Mouse (Mus musculus) gastrocnemius, adult 8-10 months (tissue): ENCODE data around the gene Rai14. TPM values are rescaled to one million over a fixed set of nuclear protein-coding genes. Genes with fewer than 3 reads are reported as not detected.

ENCODE experiments used
- DNase-seq, 2 experiments: peaks; one replicate each; pipeline ENCODE4 v3.0.0; 2022; ENCODE audit warnings: low spot score in 2 of 2
- total RNA-seq, 4 experiments: library from RNA; stranded (reverse); gene quantifications; 2 replicates each; pipeline ENCODE4 v1.2.4; 2022

The Rai14 gene
- total RNA-seq, 4 experiments from 2014 or later = 3.8 to 6.1 (median 5.1) TPM

DNA sequence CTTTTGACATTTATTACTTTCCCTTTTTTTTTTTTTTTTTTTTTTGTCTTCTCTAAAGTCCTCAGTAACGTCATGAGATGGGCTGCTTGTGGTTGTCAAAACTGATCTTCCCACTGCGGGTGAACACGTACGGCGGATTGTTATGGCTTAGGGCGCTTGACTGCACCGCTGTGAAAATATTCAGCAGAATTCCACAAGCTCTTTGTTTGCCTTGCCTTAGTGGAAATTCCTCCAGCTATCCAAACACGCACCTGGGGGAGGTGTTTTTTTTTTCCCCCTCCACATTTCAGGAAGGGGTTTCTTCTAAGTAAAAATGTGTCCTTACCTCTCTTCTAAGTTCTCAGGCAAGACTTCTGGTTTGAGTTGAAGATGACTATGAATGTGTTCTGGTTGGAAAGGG is 6.2 kb upstream of the Rai14 start:
- DNase-seq = no peak

DNA sequence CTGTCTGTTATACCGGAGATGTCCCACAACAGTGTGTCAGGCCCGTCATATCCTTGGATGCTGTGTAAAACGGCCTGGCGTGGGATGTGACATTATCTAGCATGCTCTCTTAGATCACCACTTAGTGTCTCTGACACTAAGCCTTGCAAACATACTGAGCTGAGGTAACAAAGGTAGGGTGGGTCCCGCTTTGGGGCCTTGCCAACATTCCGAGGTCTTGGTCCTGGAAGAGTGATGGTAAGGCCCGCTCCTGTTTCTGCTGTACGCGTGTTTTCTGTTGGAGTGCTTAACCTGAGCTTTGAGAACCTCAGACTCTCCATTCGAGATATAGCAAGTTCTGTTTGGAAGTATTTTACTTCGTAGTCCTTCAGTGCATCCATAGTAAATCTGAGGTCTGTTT is 5.8 kb upstream of the Rai14 start:
- DNase-seq = no peak

DNA sequence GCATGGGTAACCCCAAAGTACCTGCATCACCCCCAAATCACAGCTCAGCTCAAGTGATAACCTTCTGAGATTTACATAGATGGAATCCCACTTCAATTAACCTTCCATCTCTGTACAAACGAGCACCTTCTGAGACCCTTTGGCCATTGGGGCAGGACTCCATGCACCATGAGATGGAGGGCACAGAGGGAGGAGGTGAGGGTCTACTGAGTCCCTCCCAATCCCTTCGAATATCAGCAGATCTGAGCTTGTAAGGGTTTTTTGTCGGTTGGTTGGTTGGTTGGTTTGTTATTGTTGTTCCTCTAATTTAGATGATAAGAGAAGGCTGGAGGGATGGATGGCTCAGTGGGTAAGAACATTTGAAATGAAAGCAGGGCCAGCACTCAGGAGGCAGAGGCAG is 5.1 kb upstream of the Rai14 start:
- no peak for DNase-seq

DNA sequence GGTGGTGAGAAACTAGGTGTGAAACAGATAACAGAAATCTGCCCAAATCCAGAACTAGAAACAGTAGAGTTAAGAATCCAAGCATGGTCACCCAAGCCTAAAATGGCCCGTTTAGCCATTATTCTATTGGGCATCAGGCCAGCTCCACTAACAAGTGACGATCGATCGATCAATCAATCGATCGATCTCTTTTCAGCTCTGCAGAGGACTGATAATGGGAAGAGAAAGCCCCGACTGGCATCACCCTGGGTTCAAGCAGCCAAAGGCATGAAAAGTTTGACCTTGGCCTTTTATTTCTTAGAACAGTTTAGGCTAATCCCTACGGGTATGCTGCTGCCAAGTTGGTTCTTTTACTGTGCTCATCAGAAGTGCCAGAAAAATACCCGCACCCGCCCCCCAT is 4.3 kb upstream of the Rai14 start:
- no peak for DNase-seq

DNA sequence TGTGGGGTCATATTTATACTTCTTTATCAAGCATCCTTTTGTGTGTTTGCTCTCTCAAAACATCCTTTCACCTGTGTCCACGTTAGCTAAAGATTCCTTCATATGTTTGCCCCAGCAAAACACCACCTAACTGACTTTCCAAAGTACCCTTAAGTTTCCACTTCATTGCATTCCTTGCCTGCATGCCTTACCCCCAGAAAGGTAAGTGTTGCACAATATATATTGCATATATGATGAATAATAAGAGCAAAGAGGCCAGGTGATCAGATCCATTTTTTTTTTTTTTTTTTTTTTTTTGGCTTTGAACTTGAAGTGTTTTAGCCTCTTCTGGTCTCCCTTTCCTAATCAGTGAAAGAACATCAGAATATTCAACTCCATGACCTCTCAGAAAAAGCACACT is 2.9 kb upstream of the Rai14 start:
- DNase-seq = no peak

DNA sequence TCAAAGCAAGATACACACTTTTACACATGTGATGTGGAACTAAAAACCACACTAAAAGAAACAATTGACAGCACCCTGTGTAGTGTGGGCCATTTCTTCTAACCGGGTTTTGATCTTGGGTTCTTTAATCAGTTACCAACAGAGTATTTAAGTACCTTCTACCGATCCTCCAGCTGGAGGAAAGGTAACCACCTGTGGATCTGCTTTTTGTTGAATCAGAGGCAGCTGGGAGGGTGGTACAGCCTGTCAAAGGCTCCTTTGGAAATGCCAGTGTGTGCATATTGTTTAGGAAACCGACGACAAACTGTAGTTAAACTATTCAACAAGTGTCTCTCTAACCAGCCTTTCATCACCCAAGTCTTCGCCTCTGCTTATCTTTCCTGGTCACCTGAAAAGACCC is 1.5 kb upstream of the Rai14 start:
- DNase-seq = no peak

DNA sequence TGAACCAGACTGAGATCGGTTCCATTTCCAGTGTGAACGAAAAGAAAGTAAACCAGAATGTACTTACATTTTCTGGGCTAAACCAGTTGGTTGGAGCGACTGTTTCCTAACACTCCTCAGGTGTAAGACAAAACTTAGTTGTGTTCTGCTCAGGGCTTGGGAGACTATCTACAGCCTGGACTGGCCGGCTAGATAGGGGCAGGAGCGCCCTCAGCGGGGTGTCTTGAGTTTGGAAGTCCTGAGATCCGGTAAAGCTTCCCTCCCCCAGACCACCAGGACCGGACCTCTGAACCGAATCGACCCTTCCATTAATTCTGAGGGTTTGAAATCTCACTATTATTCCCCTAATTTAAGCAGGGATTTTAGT is 698 bp upstream of the Rai14 start:
- no peak for DNase-seq

DNA sequence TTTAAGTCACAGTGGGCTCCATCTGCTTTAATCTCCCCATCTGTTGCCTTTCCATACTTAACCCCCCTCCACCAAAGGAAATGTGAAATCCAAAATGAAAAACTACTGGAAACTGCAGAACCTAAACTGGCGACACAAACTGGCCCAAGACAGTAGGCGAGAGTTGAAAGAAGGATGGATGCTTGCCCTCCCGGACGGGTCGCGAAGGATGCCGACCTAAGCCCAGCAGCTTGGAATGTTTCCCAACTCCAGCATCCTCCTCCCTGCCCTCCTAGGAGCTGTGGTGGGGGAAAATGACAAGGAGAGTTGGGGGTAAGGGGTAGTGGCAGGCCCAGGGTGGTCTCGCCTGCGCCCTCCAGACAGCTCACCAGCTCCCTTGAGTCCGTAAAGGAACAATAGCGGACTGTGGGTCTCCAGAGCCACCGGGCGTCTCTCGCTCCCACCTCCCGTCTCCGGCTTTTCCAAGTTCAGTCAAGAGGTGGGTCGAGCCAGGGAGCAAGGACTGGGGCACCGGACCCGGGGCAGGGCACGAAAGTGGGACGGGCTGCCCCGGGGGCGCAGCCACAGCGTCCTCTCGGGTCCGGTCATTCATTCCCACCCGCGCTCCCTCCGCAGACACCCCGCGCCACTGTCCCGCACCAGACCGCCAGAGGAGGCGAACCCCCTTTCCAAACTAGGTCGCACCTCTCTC is 653 bp downstream of the Rai14 start:
- no peak for DNase-seq

DNA sequence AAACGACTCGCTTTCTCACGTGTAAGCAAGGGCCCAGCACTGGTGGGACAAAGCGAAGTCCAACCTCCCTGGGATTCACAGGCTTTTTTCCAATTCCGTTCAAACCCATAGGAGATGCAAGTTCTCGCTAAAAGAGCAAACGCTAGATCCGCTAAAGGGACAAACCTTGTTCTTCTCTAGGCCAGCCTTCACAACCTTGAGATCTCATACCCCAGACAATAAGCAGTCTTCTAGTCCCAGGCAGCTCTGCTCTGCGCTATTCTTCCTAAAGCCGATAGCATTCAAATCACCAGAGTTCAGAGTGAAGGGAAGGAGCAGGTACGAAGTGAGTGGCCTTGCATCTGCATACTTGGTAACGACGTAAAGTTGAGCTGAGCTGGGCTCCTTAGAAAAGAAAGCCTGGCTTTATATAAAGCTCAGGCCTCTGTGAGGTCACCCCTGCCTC is 1.2 kb downstream of the Rai14 start:
- no peak for DNase-seq

DNA sequence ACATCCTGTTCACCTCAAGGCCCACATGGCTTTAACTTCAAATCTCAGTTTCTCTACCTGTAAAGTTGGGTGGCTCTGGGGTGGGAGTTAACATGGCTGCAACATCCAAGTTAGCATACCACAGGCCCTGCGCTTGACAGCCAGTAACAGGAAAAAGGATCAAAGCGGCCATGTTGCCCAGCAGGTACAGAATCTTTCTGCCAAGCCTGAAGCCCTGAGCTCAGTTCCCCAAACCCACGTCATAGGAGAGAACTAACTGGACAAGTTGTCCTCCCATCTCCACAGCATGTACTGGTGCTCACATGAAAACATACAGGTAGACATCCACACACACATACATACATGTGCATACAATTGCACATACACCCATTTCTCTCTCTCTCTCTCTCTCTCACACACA is 2.1 kb downstream of the Rai14 start:
- no peak for DNase-seq

DNA sequence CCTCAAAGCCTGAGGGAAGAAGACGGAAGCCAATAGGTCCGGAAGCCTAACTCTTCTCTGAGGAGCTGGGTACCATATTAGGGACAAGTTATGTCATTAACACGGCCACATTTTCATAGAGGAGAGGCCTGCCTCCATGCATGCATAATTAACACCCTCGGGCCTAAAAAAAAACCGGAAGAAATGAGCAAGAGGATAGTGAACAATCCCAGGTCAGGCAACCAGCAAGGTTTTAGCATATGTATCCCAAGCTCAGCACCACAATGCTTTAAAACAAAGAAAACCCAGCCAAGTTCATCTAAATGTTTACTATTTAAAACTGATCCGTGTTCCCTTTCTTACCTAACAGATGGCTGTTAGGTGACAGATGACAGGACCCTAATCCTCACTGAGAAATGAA is 3.2 kb downstream of the Rai14 start:
- DNase-seq = no peak

DNA sequence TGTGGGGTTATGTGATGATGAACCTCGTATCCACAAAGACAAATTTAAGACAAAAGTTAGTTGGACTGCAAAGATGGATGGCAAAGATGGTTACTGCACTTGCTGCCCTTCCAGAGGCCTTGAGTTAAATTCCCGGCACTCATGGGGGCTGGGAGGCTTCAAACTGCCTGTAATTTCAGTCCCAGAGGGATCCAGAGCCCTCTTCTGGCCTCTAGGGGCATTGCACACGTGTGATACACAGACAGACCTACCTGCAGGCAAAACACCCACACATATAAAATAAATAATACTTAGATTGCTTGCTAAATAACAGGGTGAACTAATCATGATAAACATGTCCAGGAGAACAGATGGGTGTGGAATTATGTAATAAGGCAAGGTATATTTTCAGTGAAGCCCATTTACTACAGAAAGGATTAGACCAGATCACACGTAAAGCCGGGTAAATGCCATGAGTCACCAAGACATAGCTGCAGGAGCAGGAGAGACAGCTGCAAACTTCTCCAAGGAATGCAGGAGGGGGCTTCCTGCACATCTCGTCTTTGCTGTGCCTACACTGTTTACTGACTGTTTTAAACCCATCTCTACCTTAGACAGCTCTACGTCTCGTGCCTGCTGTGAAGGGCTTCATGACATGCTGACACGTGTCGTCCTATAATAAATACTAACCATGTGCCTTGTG is 5.7 kb downstream of the Rai14 start:
- no peak for DNase-seq

DNA sequence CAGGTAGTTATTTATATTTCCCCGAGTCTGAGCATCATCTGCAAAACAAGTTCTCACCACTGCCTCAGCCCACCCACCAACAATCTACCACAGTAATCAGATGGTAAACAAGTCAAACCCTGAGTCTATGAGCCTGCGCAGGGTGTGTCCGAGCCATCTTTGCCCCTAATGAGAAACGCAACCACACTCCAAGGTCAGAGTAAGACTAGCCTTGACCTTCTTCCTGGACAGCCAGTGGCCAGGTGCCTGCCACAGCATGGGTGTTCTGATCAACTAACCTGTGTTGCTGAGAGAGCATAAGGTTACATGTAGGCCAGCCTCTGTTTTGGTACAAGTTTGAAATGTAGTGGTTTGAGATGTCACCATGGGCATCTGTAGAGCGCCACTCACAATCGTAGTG is 7.3 kb downstream of the Rai14 start:
- DNase-seq = no peak

DNA sequence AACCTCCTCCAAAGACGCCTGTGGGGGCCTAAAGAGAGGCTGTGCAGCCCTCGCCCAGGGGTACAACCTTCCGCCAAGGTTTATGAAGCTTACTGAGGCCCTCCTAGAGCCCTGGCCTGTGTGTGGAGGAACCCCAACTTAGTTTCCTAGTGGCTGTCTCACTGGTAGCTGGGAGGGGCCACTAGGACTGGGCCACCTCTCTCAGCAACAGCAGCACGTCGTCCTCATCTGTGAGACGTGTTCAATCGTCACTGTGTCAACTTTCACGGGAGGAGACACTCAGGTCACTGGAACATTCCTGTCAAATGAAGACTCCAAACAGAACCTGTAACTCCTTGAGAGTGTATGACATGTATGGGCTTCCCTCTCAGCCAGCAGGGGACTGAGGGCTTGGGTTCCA is 8.0 kb downstream of the Rai14 start:
- DNase-seq = no peak

DNA sequence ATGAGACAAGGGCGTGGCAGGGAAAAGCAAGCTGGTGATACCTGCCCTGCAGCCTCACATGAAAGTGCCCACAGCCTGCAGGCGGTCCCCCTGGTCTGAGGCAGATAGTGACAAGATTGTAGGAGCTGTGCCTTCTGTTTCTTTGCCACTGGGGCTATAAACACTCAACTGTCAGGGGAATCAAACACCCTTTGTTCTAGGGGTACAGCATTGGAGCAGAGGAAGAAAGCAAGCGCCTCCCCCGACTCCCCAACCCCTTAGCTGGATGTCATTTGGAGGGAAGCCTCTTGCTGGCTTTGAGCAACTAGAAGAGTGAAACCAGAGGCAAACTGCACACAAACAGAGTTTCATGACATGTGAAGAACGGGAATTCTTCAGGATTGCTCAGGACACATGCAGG is 8.7 kb downstream of the Rai14 start:
- DNase-seq = no peak

DNA sequence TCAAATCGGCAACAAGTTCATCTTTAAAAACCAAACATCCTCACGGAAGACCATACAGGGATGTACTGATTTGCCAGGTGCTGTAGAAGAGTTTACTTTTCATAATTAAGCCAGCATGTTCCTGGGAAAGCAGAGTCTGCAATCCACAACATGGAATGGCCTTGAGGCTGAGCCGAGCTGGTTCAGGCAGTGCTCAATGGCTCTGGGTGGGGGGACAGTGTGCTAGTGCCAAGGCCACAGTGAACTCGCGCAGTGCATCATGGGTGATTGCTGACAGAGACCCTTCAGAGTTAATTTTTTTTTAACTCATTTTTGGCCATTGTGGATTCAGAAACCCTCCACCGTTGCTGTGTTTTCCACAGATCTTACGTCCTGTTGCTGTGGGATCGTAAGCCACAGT is 10.1 kb downstream of the Rai14 start:
- DNase-seq = no peak

DNA sequence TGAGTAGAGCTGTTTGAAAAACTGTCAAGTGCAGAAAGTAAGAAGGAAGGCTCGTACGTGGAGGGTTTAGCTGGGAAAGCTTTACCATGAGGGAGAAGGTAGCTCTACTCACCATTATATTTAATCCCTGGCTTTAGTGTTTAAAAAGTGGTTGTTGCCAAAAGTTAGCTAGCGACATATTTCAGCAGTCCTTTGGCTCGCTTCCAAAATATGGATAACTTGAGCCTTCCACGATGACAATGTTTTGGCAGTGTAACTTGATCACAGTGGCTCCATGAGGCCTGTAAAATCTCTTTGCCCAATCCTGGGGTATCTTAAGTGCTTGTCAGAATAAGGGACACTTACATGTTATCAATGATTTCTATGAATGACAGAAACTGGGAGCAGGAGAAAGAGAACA is 12.9 kb downstream of the Rai14 start:
- no peak for DNase-seq

DNA sequence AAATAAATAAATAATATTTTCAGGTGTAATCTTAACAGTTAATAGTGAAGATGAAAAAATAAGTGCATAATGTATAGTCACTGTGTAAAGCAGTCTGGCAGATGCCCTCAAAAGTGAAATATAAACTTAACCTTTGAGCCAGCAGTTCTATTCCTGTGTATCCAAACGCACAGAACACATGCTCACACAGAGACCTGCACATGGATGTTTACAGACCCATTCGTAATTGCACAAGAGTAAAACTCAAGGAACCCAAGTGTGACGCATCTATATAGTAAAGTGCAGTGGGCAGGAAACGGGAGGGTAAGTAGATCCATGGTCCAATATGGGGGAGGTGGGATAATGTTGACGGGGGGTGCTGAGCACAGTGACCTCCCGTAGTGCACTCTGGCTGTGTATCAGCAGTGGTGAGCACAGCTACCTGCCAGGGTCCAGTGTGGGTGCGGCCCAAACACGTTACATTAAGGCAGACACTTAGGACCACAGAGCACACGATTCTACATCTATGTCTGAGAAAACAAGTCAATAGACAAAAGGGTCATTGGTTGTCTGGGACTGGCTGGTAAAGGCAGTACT is 13.4 kb downstream of the Rai14 start:
- no peak for DNase-seq

DNA sequence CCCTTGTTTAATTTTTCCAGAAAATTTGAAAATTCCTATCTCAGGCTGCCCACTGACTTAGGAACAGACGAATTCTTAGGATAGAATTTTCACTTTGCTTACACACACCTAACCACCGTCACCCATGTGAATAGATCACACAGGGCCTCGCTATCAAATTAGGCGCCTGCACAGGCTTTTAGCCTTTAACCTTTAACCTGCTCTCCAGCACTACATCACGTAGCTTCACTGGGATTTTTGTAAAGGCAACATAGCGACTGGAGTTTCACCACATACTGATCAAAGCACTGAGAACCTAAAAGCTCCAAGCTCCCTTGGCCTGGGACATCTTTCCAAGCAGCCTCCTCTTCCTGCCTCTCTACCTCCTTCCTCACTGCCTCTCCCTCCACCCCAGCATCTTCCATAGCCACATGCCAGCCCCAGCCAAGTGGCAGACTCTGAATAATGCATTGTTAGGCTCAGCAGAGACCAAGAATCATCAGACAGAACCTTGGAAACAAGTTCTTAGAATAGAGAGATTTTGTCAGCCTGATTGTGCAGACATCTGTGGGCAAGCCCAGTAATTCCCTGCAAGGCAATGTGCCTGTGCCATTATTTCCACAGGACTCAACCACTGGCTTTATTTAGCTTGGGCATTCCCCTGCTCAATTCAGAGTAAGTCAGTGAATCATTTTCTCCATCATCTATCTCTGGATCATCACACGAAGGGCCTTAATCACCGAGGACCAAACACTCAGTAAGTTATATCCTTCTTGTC is 17.8 kb downstream of the Rai14 start:
- DNase-seq = no peak

DNA sequence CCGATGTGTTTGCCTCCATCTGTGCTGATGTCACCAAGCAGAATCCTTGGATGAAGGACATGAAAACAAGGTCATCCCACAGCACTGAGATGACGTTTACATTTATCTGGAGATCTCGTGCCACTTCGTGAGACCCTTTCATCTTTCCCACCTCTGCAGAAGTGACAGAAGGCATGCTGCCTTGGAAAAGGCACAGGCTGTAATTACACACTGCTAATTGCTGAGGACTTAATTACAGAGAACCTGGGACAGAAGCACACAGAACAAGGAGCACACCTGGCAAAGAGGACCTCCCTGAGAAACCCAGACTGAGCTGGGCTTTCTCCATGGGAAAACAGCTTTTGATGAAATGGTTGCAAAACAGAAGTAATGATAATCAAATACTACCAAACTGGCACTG is 21.8 kb downstream of the Rai14 start:
- DNase-seq = no peak

DNA sequence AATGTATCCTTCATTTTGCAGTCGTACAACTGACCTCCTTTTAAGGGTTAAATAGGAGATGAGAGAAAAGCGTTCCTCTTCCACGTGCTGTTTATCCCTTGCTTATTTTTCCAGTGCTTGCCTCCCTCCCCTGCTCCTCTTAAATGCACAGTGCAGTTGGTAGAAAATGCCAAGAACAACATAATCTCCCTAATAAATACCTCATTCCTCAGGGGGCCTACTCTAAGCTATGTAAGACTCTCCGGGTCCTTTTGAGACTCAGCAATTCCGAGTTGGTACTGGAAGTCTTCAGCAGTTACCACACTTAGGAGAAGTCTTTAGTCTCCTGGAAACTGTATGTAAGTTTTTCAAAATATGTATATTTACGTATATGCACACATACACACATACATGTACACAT is 22.9 kb downstream of the Rai14 start:
- DNase-seq = no peak

DNA sequence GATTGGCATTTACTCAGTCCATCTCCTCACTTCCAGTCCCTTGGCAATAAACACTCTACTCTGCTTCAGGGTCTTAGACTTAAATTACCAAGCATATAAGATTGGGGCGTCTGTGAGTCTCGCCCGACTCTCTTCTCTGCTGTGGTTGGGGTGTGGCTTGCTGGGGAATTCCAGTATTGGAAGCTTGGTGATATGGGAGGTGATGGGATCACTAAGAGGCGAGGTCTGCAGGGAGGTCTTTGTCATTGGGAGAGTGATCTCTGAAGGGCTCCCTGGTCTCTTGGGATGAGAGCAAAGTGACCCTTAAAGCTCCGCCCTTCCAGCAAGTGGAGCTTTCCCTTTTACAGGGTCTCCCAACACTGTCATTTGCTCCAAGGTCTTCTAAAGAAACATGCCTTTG is 23.5 kb downstream of the Rai14 start:
- no peak for DNase-seq
